11 mouse cellular contexts compared by ENCODE assay signal in the genomic region with DNA sequence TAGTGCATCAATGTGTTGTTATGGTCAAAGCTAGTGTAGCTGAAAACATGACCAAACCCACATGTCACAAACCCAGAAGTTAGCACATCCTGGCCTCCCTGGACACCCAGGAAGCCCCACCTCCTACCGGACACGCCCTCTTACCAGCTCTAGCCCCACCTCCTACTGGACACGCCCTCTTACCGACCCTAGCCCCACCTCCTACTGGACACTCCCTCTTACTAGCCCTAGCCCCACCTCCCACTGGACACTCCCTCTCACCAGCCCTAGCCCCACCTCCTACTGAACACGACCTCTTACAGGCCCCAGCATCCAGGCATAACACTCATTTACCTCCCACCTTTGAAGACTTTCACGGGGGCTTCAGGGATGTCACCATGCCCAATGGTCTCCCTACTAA. TPM values are rescaled to one million over a fixed set of nuclear protein-coding genes. Genes with fewer than 3 reads are reported as not detected.
DNase-seq lines count a peak whose midpoint lies in the region; ATAC-seq and TF ChIP-seq lines count a peak whose summit lies in the region.
"Had no signal": no experiment of that assay in that cellular context is flagged by ENCODE, and none has a peak within 500 bp of the region (broad histone marks: within the 10 kb centered on the region; RNA-seq: fewer than 3 reads in every experiment).

No protein-coding gene starts in this region.

- no peak overlapping the region for H3K9ac ChIP-seq in intestine, embryonic 15.5 days
- H3K9ac ChIP-seq in intestine, postnatal 0 days (ENCODE audit: low read depth, low read length) = no peak overlapping the region
- H3K9ac ChIP-seq in MEL (ENCODE audit: control insufficient read depth, low read depth, low read length, poor library complexity, severe bottlenecking) = no peak overlapping the region
- H3K9ac ChIP-seq: embryonic facial prominence, embryonic 15.5 days had no signal

- no peaks in the 10 kb centered on the region for H3K36me3 ChIP-seq in intestine, embryonic 15.5 days
- H3K36me3 ChIP-seq in intestine, postnatal 0 days (ENCODE audit: control insufficient read depth, insufficient read depth) = no peaks in the 10 kb centered on the region
- H3K36me3 ChIP-seq in MEL (ENCODE audit: control insufficient read depth in 1 of 2, insufficient read depth in 2 of 2, low read length in 2 of 2) = no peaks in the 10 kb centered on the region
- H3K36me3 ChIP-seq in hindbrain, embryonic 10.5 days = 0 out of 2 replicates have a peak, but pooled peaks cover 5% of the 10 kb centered on the region
- H3K36me3 ChIP-seq: embryonic facial prominence, embryonic 15.5 days had no signal

- H3K4me1 ChIP-seq in intestine, embryonic 15.5 days (replicated peaks) = peaks cover 8% of the 10 kb centered on the region
- 0 out of 2 replicates have a peak, but pooled peaks cover 5% of the 10 kb centered on the region for H3K4me1 ChIP-seq in intestine, postnatal 0 days (replicated peaks; ENCODE audit: control insufficient read depth, insufficient read depth, low read length)
- H3K4me1 ChIP-seq in MEL (ENCODE audit: control insufficient read depth in 1 of 2, insufficient read depth in 2 of 2, low read length in 2 of 2) = no peaks in the 10 kb centered on the region
- H3K4me1 ChIP-seq in hindbrain, embryonic 10.5 days (replicated peaks) = peaks cover 23% of the 10 kb centered on the region

- no peak overlapping the region for H3K4me3 ChIP-seq in intestine, embryonic 15.5 days (replicated peaks)
- no peak overlapping the region for H3K4me3 ChIP-seq in intestine, postnatal 0 days (ENCODE audit: low read depth, low read length)
- H3K4me3 ChIP-seq in MEL (ENCODE audit: control insufficient read depth in 1 of 2, insufficient read depth in 1 of 2, low read depth in 2 of 2, low read length in 2 of 2) = no peak overlapping the region
- no peak overlapping the region for H3K4me3 ChIP-seq in hindbrain, embryonic 10.5 days
- H3K4me3 ChIP-seq: embryonic facial prominence, embryonic 15.5 days; heart, adult 2 months had no signal

- no peak overlapping the region for H3K4me2 ChIP-seq in intestine, embryonic 15.5 days (replicated peaks)
- no peak overlapping the region for H3K4me2 ChIP-seq in intestine, postnatal 0 days (replicated peaks; ENCODE audit: low read depth)
- H3K4me2 ChIP-seq: embryonic facial prominence, embryonic 15.5 days had no signal

- peak; percentile 56 for DNase-seq in MEL (ENCODE audit: low read depth, low spot score)
- DNase-seq in layer of hippocampus, adult 8-10 months (ENCODE audit: low spot score in 2 of 2) = no peak
- DNase-seq in hindbrain, embryonic 10.5 days (ENCODE audit: low spot score) = no peak
- DNase-seq: heart, adult 2 months had no signal

- no peaks in the 10 kb centered on the region for H3K27me3 ChIP-seq in intestine, embryonic 15.5 days (replicated peaks)
- no peaks in the 10 kb centered on the region for H3K27me3 ChIP-seq in intestine, postnatal 0 days (replicated peaks; ENCODE audit: control insufficient read depth, insufficient read depth, low read length)
- no peaks in the 10 kb centered on the region for H3K27me3 ChIP-seq in MEL (ENCODE audit: control insufficient read depth in 1 of 2, insufficient read depth in 2 of 2, low read length in 2 of 2)
- no peaks in the 10 kb centered on the region for H3K27me3 ChIP-seq in hindbrain, embryonic 10.5 days (ENCODE audit: insufficient read depth, poor library complexity, severe bottlenecking)
- H3K27me3 ChIP-seq: embryonic facial prominence, embryonic 15.5 days had no signal

- peak; percentile 36; the same call in 1 of the 2 replicates for ATAC-seq in intestine, embryonic 15.5 days
- ATAC-seq in intestine, postnatal 0 days = no peak; the same call in 1 of the 2 replicates
- ATAC-seq in erythroid progenitor cell, adult 5-6 weeks (replicated peaks; ENCODE audit: low FRiP score, poor library complexity, severe bottlenecking) = peak; percentile 80
- ATAC-seq in megakaryocyte progenitor cell, adult 5-6 weeks (replicated peaks; ENCODE audit: poor library complexity) = peak; percentile 93
- ATAC-seq: midbrain, embryonic 16.5 days had no signal

- whole genome bisulfite sequencing in intestine, embryonic 15.5 days = 54% methylated on average over 6 of the region's 6 CpGs
- 61% methylated on average over 6 of the region's 6 CpGs for WGBS in intestine, postnatal 0 days
- 56% methylated on average over 6 of the region's 6 CpGs for WGBS in hindbrain, embryonic 10.5 days

- no peak for TF ChIP-seq EP300 in MEL (IDR thresholded peaks at IDR 0.05; ENCODE audit: low read depth in 1 of 2, low read length in 2 of 2)

- no peak for TF ChIP-seq RAD21 in MEL (IDR thresholded peaks at IDR 0.05; ENCODE audit: low read depth, low read length)

- no peak for TF ChIP-seq POLR2A in MEL (IDR thresholded peaks at IDR 0.05; ENCODE audit: control insufficient read depth in 1 of 2, insufficient read depth in 1 of 2, low read depth in 1 of 2, low read length in 2 of 2, poor library complexity in 1 of 2)

- TF ChIP-seq CTCF in intestine, postnatal 0 days (IDR thresholded peaks at IDR 0.05; ENCODE audit: low read depth) = no peak
- TF ChIP-seq CTCF in MEL (IDR thresholded peaks at IDR 0.05 in 2 of 3, conservative IDR thresholded peaks at IDR 0.05 in 1 of 3; ENCODE audit: control insufficient read depth in 1 of 3, insufficient read depth in 1 of 3, low read depth in 2 of 3, low read length in 3 of 3, poor library complexity in 1 of 3, severe bottlenecking in 1 of 3) = no peak

- no peaks in the 10 kb centered on the region for H3K9me3 ChIP-seq in intestine, embryonic 15.5 days
- no peaks in the 10 kb centered on the region for H3K9me3 ChIP-seq in intestine, postnatal 0 days (ENCODE audit: control insufficient read depth)
- H3K9me3 ChIP-seq in MEL (replicated peaks; ENCODE audit: insufficient read depth, low read length) = no peaks in the 10 kb centered on the region
- peaks cover 7% of the 10 kb centered on the region; the same call in 1 of the 2 replicates for H3K9me3 ChIP-seq in hindbrain, embryonic 10.5 days

- no peaks in the 10 kb centered on the region for H3K79me2 ChIP-seq in MEL (ENCODE audit: control insufficient read depth, insufficient read depth, low read length, poor library complexity)

- H3K27ac ChIP-seq in intestine, embryonic 15.5 days = no peak overlapping the region
- H3K27ac ChIP-seq in intestine, postnatal 0 days (ENCODE audit: low read depth, low read length) = no peak overlapping the region
- H3K27ac ChIP-seq in MEL (ENCODE audit: control insufficient read depth, low read depth, low read length) = no peak overlapping the region
- no peak overlapping the region for H3K27ac ChIP-seq in hindbrain, embryonic 10.5 days
- H3K27ac ChIP-seq: embryonic facial prominence, embryonic 15.5 days; heart, adult 2 months had no signal

TF ChIP-seq in MEL, 35 proteins besides CTCF, POLR2A, EP300 and RAD21:
- TF ChIP-seq ZNF384 (IDR thresholded peaks at IDR 0.05; ENCODE audit: low read depth, low read length) (no peak), E2F4 (IDR thresholded peaks at IDR 0.05; ENCODE audit: borderline replicate concordance, low read depth, low read length) (no peak), ELF1 (IDR thresholded peaks at IDR 0.05; ENCODE audit: low read depth, low read length) (no peak), NELFE (IDR thresholded peaks at IDR 0.05; ENCODE audit: low read depth, low read length) (no peak), JUND (IDR thresholded peaks at IDR 0.05; ENCODE audit: low read depth, low read length) (no peak), MAZ (IDR thresholded peaks at IDR 0.05; ENCODE audit: low read depth, low read length) (no peak), MEF2A (IDR thresholded peaks at IDR 0.05; ENCODE audit: extremely low read depth, insufficient replicate concordance, low read depth, low read length, poor library complexity, severe bottlenecking) (no peak), ZKSCAN1 (IDR thresholded peaks at IDR 0.05; ENCODE audit: low read depth, low read length) (no peak), GATA1 (IDR thresholded peaks at IDR 0.05; ENCODE audit: low read depth, low read length) (no peak)

RNA-seq across cellular contexts. Expression of a gene that starts 14.3 kb away (rescaled TPM):
- polyA plus RNA-seq in intestine, embryonic 15.5 days (2015; fragmentation: Nextera tagmentation; extraction: Ambion mirVana) = 0.57 and 2.3 TPM in 2 replicates
- not detected in 2 replicates for polyA plus RNA-seq in intestine, postnatal 0 days (2015; fragmentation: Nextera tagmentation; extraction: Ambion mirVana)
- total RNA-seq in MEL (2012; rRNA removed) = 1.2 TPM in 1 of 2 replicates, not detected in the other
- 1 to 10 TPM in 1 of 2 experiments, not detected in 1; 2.1 TPM for polyA plus RNA-seq in MEL (2012; ENCODE audit: insufficient read depth in 1 of 2, insufficient read length in 2 of 2, low read depth in 1 of 2, low replicate concordance in 2 of 2, missing spikeins in 1 of 2)
- total RNA-seq in erythroid progenitor cell, adult 5-6 weeks (2015; ENCODE audit: low replicate concordance) = not detected in 2 replicates
- not detected in 2 replicates for total RNA-seq in erythroid progenitor cell, adult 5-6 weeks (2017; ENCODE audit: low replicate concordance)
- total RNA-seq in megakaryocyte progenitor cell, adult 5-6 weeks (2015) = not detected in 2 replicates
- not detected in 2 replicates for total RNA-seq in megakaryocyte progenitor cell, adult 5-6 weeks (2017)
- 10 to 100 TPM; 20.4 to 38.3 (median 34.6) TPM for total RNA-seq in layer of hippocampus, adult 8-10 months (2022)
- polyA plus RNA-seq in hindbrain, embryonic 10.5 days (2016; fragmentation: Nextera tagmentation; extraction: Ambion mirVana) = 1.6 and 3.8 TPM in 2 replicates
- polyA plus RNA-seq: heart, adult 2 months; small intestine, adult 2 months had no signal

RNA-seq across cellular contexts. Expression of a gene that starts 51.5 kb away (rescaled TPM):
- polyA plus RNA-seq in intestine, embryonic 15.5 days (2015; fragmentation: Nextera tagmentation; extraction: Ambion mirVana) = 8.1 and 9.5 TPM in 2 replicates
- polyA plus RNA-seq in intestine, postnatal 0 days (2015; fragmentation: Nextera tagmentation; extraction: Ambion mirVana) = 2.7 and 2.9 TPM in 2 replicates
- total RNA-seq in MEL (2012; rRNA removed) = 13.6 and 14.8 TPM in 2 replicates
- 10 to 100 TPM in 1 of 2 experiments, not detected in 1; 12.8 TPM for polyA plus RNA-seq in MEL (2012; ENCODE audit: insufficient read depth in 1 of 2, insufficient read length in 2 of 2, low read depth in 1 of 2, low replicate concordance in 2 of 2, missing spikeins in 1 of 2)
- total RNA-seq in erythroid progenitor cell, adult 5-6 weeks (2015; ENCODE audit: low replicate concordance) = 28.5 and 40.2 TPM in 2 replicates
- total RNA-seq in erythroid progenitor cell, adult 5-6 weeks (2017; ENCODE audit: low replicate concordance) = 47.7 and 54.4 TPM in 2 replicates
- total RNA-seq in megakaryocyte progenitor cell, adult 5-6 weeks (2015) = 5.6 and 6.5 TPM in 2 replicates
- total RNA-seq in megakaryocyte progenitor cell, adult 5-6 weeks (2017) = 6.9 and 9.0 TPM in 2 replicates
- 10 to 100 TPM; 55.4 to 73.6 (median 64.1) TPM for total RNA-seq in layer of hippocampus, adult 8-10 months (2022)
- polyA plus RNA-seq in hindbrain, embryonic 10.5 days (2016; fragmentation: Nextera tagmentation; extraction: Ambion mirVana) = 22.4 and 23.6 TPM in 2 replicates
